Mouse (Mus musculus): ENCODE results near the gene Palm2. TPM values are rescaled to one million over a fixed set of nuclear protein-coding genes. Genes with fewer than 3 reads are reported as not detected.

Gene Palm2
- polyA plus RNA-seq, 1 experiment from 2014 or later, result 0.58 TPM

DNA sequence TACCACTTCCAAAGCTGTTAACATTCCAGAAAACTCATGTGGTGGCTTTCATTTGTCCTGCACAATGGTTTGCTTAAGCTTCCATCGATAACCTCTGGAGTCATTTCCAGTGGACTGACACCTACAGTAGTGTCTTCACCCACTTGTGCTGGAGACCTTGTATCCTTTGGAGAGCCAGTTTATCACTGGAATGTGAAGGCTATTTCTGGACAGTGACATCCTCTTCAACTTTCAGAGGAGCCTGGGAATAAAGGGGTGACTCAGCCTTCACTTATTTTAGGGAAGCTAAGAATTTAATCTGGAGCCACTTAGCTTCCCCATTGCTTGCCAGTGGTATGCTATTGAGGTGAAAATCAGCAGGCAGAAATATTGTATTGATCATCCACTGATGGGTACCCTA, 154.3 kb downstream of the Palm2 start:
- Histone ChIP-seq H3K9ac (ENCODE audit: low read depth, low read length) (no peak overlapping the region), H3K27me3 (ENCODE audit: control insufficient read depth, insufficient read depth, low read length) (no peaks in the 10 kb centered on the region), H3K27ac (ENCODE audit: low read depth, low read length) (no peak overlapping the region), H3K4me1 (ENCODE audit: control insufficient read depth, insufficient read depth, low read length) (0 out of 2 replicates have a peak, but pooled peaks cover 5% of the 10 kb centered on the region), H3K4me3 (ENCODE audit: low read length) (no peak overlapping the region), H3K36me3 (ENCODE audit: control insufficient read depth, insufficient read depth, low read length) (no peaks in the 10 kb centered on the region), H3K4me2 (replicated peaks; ENCODE audit: low read depth, low read length) (no peak overlapping the region), H3K9me3 (ENCODE audit: control insufficient read depth, low read length) (no peaks in the 10 kb centered on the region)
- no peak for ATAC-seq (ENCODE audit: low FRiP score, low TSS enrichment)
- WGBS, result 90% methylated on average over 1 of the region's 1 CpGs

DNA sequence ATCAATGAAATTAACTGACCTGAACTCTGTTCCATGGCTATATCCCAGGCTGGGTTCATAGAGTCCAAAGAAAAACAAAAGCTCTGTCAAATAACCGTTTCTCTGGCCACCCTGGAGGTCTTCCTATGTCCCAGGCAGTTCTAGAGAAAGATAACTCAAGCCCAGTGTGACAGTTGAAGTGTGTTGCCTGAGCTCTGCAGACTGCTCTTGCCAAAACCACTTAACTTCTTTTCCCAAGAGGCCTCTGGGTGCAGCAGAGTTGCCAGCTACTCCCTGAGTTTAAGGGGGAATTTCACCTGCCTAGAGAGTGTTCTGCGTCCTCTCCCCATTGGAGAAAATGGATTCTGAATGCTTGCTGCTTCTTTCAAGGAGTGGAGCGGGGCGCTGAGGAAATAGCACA, 158.7 kb downstream of the Palm2 start:
- Histone ChIP-seq H3K9ac (ENCODE audit: low read depth, low read length) (no peak overlapping the region), H3K36me3 (ENCODE audit: control insufficient read depth, insufficient read depth, low read length) (no peaks in the 10 kb centered on the region), H3K9me3 (ENCODE audit: control insufficient read depth, low read length) (no peaks in the 10 kb centered on the region), H3K4me1 (ENCODE audit: control insufficient read depth, insufficient read depth, low read length) (0 out of 2 replicates have a peak, but pooled peaks cover 5% of the 10 kb centered on the region), H3K4me2 (replicated peaks; ENCODE audit: low read depth, low read length) (no peak overlapping the region), H3K27me3 (ENCODE audit: control insufficient read depth, insufficient read depth, low read length) (no peaks in the 10 kb centered on the region), H3K27ac (ENCODE audit: low read depth, low read length) (no peak overlapping the region), H3K4me3 (ENCODE audit: low read length) (no peak overlapping the region)
- WGBS, result 72% methylated on average over 4 of the region's 4 CpGs
- no peak for ATAC-seq (ENCODE audit: low FRiP score, low TSS enrichment)

DNA sequence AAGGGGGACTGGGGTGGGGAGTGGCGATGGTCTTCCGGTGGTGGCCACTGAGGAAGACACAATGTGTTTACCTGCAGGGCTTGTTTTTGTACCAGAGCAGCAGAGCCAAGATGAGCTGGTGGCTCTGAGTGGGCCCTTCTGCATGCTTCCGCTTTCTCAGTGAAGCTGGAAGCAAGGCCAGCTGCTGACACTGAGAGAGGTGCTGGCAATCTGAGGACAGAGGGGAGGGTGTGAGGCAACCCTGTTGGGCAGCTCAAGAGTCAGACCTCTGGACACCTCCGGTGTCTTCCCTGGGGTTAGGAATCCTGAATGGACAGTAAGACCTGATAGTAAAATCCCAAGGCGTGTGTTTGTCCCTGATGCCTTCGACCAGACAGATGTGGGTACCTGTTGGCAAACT, 165.9 kb downstream of the Palm2 start:
- ATAC-seq (ENCODE audit: low FRiP score, low TSS enrichment), result no peak
- H3K4me3 ChIP-seq (ENCODE audit: low read length), result no peak overlapping the region
- no peaks in the 10 kb centered on the region for H3K4me1 ChIP-seq (ENCODE audit: control insufficient read depth, insufficient read depth, low read length)
- H3K9ac ChIP-seq (ENCODE audit: low read depth, low read length), result no peak overlapping the region
- H3K27me3 ChIP-seq (ENCODE audit: control insufficient read depth, insufficient read depth, low read length), result no peaks in the 10 kb centered on the region
- H3K36me3 ChIP-seq (ENCODE audit: control insufficient read depth, insufficient read depth, low read length), result no peaks in the 10 kb centered on the region
- 96% methylated on average over 6 of the region's 6 CpGs for WGBS
- no peaks in the 10 kb centered on the region; the same call in 1 of the 2 replicates for H3K9me3 ChIP-seq (ENCODE audit: control insufficient read depth, low read length)
- no peak overlapping the region for H3K27ac ChIP-seq (ENCODE audit: low read depth, low read length)
- no peak overlapping the region for H3K4me2 ChIP-seq (replicated peaks; ENCODE audit: low read depth, low read length)

DNA sequence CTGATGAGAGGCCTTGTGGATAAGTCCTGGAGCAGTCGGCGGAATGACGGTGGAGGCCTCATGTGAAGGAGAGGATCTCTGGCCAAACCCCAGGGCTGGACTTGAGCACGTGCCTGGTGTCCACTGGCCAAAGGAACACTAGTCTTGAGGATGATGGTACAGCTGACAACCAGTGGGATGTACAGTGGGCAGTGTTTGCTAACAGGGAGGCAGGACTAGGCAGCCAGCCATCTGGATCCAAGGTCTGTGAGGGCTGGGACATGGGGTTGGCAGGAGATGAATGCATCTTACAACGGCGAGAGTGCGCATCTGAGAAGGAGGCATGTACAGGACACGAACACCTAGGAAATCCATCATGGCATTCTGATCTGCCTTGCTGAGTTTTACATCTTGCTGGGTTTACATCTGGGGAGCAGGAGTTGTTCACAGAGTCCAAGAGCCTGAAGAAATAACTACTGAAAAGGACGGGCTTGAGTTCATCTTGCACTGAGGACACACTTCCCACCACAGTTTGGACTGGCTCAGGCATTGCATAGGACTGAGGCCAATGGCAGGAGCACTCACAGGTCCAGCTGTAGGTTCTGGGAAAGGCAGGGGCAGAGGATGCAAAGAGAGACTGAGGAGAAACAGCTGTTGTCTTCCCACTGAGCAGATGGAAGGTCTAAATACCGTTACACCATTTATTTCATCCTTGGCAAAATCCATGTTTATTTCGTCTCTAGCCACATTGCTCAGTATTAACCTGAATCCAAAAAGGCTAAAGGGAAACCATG, 166.8 kb downstream of the Palm2 start:
- Histone ChIP-seq H3K4me1 (ENCODE audit: control insufficient read depth, insufficient read depth, low read length) (no peaks in the 10 kb centered on the region), H3K9ac (ENCODE audit: low read depth, low read length) (no peak overlapping the region), H3K4me2 (replicated peaks; ENCODE audit: low read depth, low read length) (no peak overlapping the region), H3K9me3 (ENCODE audit: control insufficient read depth, low read length) (no peaks in the 10 kb centered on the region; the same call in 1 of the 2 replicates), H3K4me3 (ENCODE audit: low read length) (no peak overlapping the region), H3K27ac (ENCODE audit: low read depth, low read length) (no peak overlapping the region), H3K36me3 (ENCODE audit: control insufficient read depth, insufficient read depth, low read length) (no peaks in the 10 kb centered on the region), H3K27me3 (ENCODE audit: control insufficient read depth, insufficient read depth, low read length) (no peaks in the 10 kb centered on the region; the same call in 1 of the 2 replicates)
- 85% methylated on average over 11 of the region's 11 CpGs for WGBS
- no peak for ATAC-seq (ENCODE audit: low FRiP score, low TSS enrichment)

DNA sequence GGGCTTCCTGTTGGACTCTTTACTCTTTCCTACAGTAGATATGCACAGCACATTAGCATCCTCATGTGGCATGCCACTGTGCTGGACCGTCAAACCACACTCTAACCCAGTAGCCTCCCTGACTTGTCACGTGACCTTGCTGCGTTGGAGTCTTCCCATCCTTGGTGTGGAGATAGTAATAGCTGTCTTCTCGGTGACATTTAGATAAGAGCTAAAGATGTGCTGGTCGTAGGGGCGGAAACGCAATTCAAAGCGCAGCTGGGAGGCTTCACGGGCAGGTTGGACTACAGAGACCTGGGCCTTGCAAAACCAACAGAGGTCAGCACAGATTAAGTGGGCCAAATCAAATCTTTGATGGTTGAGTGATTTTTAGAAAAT, 167.4 kb downstream of the Palm2 start:
- H3K4me3 ChIP-seq (ENCODE audit: low read length), result no peak overlapping the region
- H3K9ac ChIP-seq (ENCODE audit: low read depth, low read length), result no peak overlapping the region
- no peaks in the 10 kb centered on the region for H3K36me3 ChIP-seq (ENCODE audit: control insufficient read depth, insufficient read depth, low read length)
- whole genome bisulfite sequencing, result 50% methylated on average over 9 of the region's 9 CpGs
- no peak overlapping the region for H3K4me2 ChIP-seq (replicated peaks; ENCODE audit: low read depth, low read length)
- no peaks in the 10 kb centered on the region for H3K4me1 ChIP-seq (ENCODE audit: control insufficient read depth, insufficient read depth, low read length)
- H3K9me3 ChIP-seq (ENCODE audit: control insufficient read depth, low read length), result no peaks in the 10 kb centered on the region; the same call in 1 of the 2 replicates
- 0 out of 2 replicates have a peak, but pooled peaks have one; percentile 49 for ATAC-seq (ENCODE audit: low FRiP score, low TSS enrichment)
- no peak overlapping the region for H3K27ac ChIP-seq (ENCODE audit: low read depth, low read length)
- H3K27me3 ChIP-seq (ENCODE audit: control insufficient read depth, insufficient read depth, low read length), result no peaks in the 10 kb centered on the region; the same call in 1 of the 2 replicates

DNA sequence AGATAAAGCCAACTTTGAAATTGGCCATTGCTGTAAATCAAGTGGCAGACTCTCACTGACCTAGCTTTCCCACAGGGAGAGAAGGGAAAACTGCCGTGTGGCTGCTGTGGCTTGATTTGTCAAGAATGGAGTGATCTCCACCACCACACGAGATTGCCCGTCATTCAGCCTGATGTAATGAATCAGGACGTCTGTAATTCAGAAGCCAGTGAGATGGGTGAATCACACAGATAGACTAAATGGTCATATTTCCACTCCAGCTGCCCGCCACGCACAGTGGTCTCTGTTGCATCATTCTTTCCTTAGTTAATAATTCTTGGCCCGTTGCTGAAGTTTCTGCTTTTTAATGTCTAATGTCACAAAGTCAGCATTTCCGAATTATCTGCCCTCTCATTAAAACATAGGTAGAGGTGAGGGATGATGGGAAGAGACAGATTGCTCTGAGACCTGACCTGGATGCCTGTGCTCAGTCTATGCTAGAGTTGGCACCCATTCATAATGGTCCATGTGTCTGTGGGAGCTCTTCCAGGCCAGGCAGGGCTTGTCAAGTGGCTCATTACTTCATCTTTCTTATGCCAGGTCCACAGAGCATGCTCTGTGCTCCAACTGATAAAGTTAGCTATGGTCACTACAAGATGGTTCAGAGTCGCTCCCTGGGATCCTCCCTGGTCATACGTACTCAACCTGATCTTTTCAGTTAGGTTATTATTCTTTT, 168.0 kb downstream of the Palm2 start:
- no peak for ATAC-seq (ENCODE audit: low FRiP score, low TSS enrichment)
- 69% methylated on average over 10 of the region's 10 CpGs for WGBS
- H3K9ac ChIP-seq (ENCODE audit: low read depth, low read length), result no peak overlapping the region

DNA sequence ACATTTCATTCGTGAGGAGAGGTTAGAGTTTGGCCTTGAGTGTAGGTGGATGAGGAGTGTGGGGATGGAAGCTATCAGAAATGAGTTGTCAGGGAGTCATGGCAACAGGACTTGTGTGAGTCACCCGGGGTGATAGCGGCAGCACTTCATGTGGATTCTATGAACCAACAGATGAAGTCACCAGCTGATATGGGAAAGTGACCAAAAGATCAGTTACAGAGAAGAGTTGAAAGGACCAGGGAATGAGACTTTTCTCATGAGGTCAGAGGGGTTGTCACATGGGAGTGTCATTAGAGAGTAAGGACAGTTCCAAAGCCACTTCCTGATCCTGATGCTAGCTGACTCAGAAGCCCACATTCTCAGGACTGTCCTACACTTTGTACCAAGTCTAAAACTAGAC, 172.2 kb downstream of the Palm2 start:
- Histone ChIP-seq H3K27me3 (ENCODE audit: control insufficient read depth, insufficient read depth, low read length) (no peaks in the 10 kb centered on the region; the same call in 1 of the 2 replicates), H3K4me2 (replicated peaks; ENCODE audit: low read depth, low read length) (no peak overlapping the region), H3K9ac (ENCODE audit: low read depth, low read length) (no peak overlapping the region), H3K4me3 (ENCODE audit: low read length) (no peak overlapping the region), H3K27ac (ENCODE audit: low read depth, low read length) (no peak overlapping the region), H3K4me1 (ENCODE audit: control insufficient read depth, insufficient read depth, low read length) (0 out of 2 replicates have a peak, but pooled peaks cover 7% of the 10 kb centered on the region), H3K36me3 (ENCODE audit: control insufficient read depth, insufficient read depth, low read length) (no peaks in the 10 kb centered on the region), H3K9me3 (ENCODE audit: control insufficient read depth, low read length) (no peaks in the 10 kb centered on the region; the same call in 1 of the 2 replicates)
- 88% methylated on average over 3 of the region's 3 CpGs for WGBS
- no peak for ATAC-seq (ENCODE audit: low FRiP score, low TSS enrichment)

More for the DNA sequence above, 168.0 kb downstream of the Palm2 start:
- H3K4me1 ChIP-seq (ENCODE audit: control insufficient read depth, insufficient read depth, low read length), result 0 out of 2 replicates have a peak, but pooled peaks cover 4% of the 10 kb centered on the region
- no peaks in the 10 kb centered on the region; the same call in 1 of the 2 replicates for H3K27me3 ChIP-seq (ENCODE audit: control insufficient read depth, insufficient read depth, low read length)
- H3K9me3 ChIP-seq (ENCODE audit: control insufficient read depth, low read length), result no peaks in the 10 kb centered on the region; the same call in 1 of the 2 replicates
- H3K27ac ChIP-seq (ENCODE audit: low read depth, low read length), result no peak overlapping the region
- H3K36me3 ChIP-seq (ENCODE audit: control insufficient read depth, insufficient read depth, low read length), result no peaks in the 10 kb centered on the region
- H3K4me2 ChIP-seq (replicated peaks; ENCODE audit: low read depth, low read length), result no peak overlapping the region
- no peak overlapping the region for H3K4me3 ChIP-seq (ENCODE audit: low read length)

DNA sequence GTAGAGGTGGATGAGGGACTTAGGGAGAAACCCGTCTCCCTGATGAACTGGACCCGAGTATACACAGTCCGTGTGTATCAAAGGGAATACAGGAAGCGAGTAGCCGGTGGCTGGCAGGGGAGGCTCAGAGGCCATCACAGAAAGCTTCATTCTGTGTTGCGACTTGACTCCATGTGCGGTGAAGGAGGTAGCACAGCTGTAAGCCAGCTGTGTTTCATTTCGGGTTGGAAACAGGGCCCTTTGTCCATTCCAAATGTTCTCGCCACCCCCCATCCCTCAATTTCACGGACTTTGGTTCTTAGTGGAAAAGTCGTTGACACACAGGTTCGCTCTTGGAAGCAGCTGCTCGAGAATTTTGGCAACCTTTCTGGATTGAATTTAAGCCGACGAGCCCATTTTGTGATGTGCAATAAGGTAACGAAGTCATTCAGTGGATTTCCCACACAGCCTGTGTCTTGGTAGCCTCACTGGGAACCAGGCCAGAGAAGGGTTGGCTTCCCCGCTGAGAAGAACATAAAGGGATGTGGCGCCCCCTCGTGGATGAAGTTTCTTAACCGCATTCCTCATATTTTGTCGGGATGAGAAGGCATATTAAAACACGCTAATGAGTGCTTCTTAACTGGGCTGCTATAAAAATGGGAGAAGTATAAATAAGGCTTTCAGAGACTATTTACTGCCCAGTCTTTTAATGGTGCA, 173.3 kb downstream of the Palm2 start:
- Histone ChIP-seq H3K36me3 (ENCODE audit: control insufficient read depth, insufficient read depth, low read length) (no peaks in the 10 kb centered on the region), H3K4me2 (replicated peaks; ENCODE audit: low read depth, low read length) (peak overlapping the region; percentile 31), H3K9ac (ENCODE audit: low read depth, low read length) (no peak overlapping the region), H3K4me3 (ENCODE audit: low read length) (peak overlapping the region; percentile 7; the same call in 1 of the 2 replicates), H3K9me3 (ENCODE audit: control insufficient read depth, low read length) (no peaks in the 10 kb centered on the region; the same call in 1 of the 2 replicates), H3K27me3 (ENCODE audit: control insufficient read depth, insufficient read depth, low read length) (no peaks in the 10 kb centered on the region; the same call in 1 of the 2 replicates), H3K4me1 (ENCODE audit: control insufficient read depth, insufficient read depth, low read length) (0 out of 2 replicates have a peak, but pooled peaks cover 13% of the 10 kb centered on the region), H3K27ac (ENCODE audit: low read depth, low read length) (peak overlapping the region; percentile 51; the same call in 1 of the 2 replicates)
- 34% methylated on average over 22 of the region's 22 CpGs for WGBS
- ATAC-seq (ENCODE audit: low FRiP score, low TSS enrichment), result peak; percentile 74; the same call in 1 of the 2 replicates

Data from kidney, embryonic 14.5 days (tissue).